Mouse (Mus musculus) layer of hippocampus, adult 8-10 months (tissue): ENCODE data around the gene Twist1. TPM values are rescaled to one million over a fixed set of nuclear protein-coding genes. Genes with fewer than 3 reads are reported as not detected.

ENCODE experiments used
- DNase-seq, 2 experiments: peaks; one replicate each; pipeline ENCODE4 v3.0.0; 2022; ENCODE audit warnings: low spot score in 2 of 2
- total RNA-seq, 4 experiments: library from RNA; stranded (reverse); gene quantifications; 2 replicates each; pipeline ENCODE4 v1.2.4; 2022

Twist1 gene
- 1 to 10 TPM; 1.2 to 1.9 (median 1.3) TPM for total RNA-seq

DNA sequence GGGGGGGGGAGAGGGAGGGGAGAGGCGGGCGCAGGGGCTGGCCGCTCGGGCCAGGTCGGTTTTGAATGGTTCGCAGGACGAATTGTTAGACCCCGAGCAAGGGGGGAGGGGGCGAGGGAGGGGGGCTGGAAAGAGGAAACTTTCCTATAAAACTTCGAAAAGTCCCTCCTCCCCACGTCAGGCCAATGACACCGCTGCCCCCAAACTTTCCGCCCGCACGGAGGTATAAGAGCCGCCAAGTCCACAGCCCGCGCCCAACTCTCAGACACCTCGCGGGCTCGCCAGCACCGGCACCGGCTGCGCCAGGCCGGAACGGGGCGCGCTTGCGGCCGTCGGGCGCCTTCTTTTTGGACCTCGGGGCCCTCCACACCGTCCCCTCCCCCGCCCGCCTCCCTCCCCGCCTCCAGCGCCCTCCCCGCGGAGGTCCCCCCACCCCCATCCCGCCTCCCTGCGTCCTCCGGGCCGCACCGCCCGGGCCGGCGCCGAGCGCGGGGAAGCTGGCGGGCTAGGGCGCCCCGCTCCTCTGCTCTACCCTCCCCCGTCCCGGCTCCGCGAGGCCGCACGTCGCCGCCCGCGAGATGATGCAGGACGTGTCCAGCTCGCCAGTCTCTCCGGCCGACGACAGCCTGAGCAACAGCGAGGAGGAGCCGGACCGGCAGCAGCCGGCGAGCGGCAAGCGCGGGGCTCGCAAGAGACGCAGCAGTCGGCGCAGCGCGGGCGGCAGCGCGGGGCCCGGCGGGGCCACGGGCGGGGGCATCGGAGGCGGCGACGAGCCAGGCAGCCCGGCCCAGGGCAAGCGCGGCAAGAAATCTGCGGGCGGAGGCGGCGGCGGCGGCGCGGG lies at the start of gene Twist1:
TSS of gene Twist1 (plus strand) at position 272 of the 841 bp plus-strand sequence.
- DNase-seq, result no peak

DNA sequence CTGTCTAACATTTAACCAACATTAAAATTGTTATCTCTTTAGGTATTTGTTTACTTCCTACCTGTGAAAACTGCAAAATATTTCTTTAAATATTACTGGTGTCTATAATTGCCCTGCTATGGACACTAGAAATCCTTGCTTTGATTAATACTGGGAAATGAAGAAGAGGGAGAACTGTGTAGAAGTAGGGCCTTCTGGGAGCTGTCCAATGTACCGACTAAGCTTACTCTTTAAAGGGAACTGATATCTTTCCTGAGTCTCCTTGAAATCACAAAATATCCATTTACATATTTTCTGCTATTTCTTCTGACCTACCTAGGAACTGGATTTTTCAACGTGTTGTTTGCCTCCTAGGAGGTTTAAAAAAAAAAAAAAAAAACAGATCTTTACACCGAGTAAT lies 30.7 kb upstream of the Twist1 start:
- DNase-seq, result no peak

DNA sequence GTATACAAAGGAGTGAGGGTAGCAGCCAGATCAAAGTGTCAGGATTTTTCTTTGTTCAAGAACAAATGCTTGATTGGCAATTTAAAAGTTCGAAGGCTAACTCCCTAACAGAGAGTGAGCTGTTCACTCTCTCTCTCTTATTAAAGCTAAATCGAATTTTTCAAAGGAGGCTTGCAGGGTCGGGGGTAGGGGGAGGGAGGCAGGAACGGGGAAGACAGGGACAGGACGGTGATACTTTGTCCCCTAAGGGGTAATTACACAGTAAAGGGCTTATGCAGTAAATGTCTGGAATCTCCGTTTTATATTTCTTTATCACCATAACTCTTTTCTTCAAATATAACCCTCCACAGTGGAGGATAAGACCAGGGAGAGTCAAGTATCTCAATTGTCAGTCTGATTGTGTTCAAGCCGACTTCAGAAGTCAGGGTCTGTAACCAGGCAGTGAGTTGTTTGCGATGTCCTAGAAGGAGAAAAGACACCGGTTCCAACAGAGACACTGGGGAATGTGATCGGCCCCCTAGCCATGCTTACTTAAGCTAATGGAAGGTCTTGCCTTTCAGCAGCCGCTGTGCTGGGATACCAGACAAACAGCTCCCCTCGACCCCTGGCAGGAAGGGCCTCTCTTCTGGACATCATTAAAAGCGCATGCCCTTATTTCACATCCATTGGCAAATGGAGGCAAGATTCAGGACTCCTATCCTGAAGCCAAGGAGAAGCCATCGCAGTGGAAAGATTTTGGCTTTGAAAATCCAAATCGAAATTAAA lies 30.0 kb upstream of the Twist1 start:
- DNase-seq, result no peak

GRCm38 (mm10) chr12:33928331-33929192 lies 28.9 kb upstream of the Twist1 start, which contains the start of gene Ferd3l:
Ferd3l (plus strand) TSS chr12:33928425.
- no peak for DNase-seq

DNA sequence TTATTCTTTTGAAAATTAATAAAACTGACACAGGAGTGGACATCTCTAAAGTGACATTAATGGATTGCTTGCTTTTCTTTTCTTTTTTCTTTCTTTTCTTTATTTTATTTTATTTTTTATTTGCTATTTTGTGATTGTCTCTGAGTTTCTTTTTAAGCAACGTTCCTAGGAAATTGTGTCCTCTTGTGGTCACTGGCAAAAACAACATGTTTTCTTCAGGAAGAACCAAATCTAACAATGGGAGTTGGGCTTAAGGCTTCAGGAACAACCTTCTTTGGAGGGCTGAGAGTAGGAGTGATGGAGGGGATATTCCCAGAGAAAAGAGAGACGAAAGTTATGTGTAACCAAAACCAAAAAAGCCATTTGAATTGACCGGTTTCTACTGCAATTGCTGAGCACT lies 4.6 kb upstream of the Twist1 start:
- no peak for DNase-seq

- DNase-seq, result no peak
These were observed 2.4 kb upstream of the Twist1 start for GRCm38 (mm10) chr12:33954931-33955565.

DNA sequence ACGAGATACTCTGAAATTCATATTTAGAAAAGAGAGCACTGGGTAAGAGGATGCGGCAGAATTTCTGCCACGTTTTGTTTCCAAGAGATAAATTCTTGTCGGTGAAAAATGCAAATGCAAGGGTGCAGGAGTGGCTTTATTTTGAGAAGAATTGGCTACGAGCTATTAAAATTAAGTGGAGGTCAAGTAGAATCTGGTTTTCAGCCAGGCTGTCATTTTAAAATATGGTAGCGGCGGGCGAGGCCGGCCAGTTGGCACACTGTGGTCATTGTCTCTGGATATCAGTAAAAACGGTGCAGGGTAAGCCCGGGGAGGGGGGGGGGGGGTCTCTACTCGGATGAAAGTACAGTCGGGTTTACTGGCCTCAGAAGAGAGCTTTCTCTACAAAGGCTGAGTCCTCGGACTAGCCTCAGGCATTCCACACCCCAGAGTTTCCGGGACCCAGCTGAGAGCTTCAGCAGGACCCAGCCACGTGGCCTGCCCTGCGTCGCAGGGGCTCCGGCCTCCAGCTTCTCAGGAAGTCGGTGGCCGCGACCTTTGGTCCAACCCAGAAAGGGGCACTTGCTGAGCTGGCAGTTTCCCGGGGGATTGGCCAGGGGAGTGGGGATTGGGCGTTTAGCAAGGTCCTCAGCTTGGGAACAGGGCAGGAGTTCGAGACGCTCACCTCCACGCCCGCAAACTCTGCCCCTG lies 1.7 kb upstream of the Twist1 start:
- no peak for DNase-seq

DNA sequence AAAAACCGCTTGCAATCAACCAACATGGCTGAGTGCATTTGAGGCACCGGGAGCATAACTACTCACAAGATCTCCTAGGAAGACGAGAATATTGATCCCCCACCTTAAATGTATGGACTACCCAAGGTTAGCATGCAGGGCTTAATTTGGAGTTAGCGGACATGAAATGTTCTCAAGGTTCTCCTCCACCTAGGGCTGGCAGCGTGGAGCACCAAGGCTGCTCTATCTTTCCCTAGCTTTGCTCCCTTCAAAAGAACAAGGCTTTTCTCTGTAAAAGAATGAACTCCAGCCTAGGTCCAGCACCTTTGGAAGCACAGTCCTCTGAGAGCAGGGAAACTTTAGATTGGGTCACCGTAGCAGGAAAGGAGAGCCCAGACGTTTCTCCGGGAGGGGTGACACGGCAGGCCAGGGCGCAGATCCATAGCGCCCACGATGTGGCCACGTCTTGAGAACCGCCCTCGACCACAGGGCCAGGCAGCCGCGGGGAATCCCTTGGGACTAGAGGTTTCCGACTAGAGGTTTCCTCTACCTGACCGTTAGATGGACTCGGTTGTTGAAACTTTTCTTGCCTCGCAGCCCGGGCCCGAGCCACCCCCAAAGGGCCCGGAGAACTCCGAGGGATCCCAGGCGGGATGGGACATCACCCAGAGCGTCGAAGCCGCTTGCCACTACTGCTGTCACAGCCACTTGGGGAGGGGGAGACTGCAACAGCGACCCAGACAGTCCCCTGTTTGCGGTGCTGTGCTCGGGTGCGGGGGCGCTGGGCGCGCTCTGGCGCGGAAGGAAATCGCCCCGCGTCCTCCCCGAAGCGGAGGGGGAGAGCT lies 683 bp upstream of the Twist1 start:
- no peak for DNase-seq

- DNase-seq, result no peak
These were observed 1.0 kb downstream of the Twist1 start for GRCm38 (mm10) chr12:33958241-33959194.

- DNase-seq, result no peak
These were observed 1.7 kb downstream of the Twist1 start for GRCm38 (mm10) chr12:33959206-33959605.

GRCm38 (mm10) chr12:33959846-33960245 lies 2.4 kb downstream of the Twist1 start:
- DNase-seq, result no peak

- DNase-seq, result no peak
These were observed 3.5 kb downstream of the Twist1 start for GRCm38 (mm10) chr12:33961013-33961412.

- DNase-seq, result no peak
These were observed 4.8 kb downstream of the Twist1 start for GRCm38 (mm10) chr12:33962118-33962772.

GRCm38 (mm10) chr12:33962773-33963130 lies 5.3 kb downstream of the Twist1 start:
- DNase-seq, result no peak

DNA sequence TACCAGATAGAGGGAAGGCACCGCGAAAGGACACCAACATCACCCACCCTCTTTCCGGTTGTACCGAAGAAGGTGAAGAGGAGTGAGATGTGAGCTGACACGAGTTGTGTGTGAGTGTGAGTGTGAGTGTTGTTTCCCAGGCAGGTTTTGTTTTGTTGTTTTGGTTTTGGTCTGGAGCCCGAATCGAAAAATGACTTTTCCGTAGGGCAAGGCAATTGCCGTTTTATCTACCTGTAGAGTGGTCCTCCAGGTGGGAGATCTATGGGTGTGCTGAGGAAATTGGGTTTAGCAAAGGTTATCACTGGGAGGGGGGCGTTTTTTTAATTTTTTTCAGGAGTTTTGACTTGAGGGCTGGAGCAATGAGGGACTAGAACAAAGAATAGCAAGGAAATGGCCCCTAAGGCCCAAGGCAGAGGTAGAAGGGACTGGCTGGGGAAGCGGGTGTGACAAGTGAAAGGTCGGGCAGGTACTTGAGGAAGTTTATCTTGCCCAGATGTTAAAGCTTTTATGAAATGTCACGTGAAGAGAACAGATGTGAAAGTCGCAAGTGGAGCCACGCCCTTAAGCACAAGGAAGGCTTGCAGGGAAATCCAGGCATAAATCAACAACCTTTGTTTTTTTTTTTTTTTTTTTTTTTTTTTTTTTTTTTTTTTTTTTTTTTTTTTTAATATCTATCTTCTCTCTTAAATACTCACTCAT lies 6.3 kb downstream of the Twist1 start:
- DNase-seq, result no peak

DNA sequence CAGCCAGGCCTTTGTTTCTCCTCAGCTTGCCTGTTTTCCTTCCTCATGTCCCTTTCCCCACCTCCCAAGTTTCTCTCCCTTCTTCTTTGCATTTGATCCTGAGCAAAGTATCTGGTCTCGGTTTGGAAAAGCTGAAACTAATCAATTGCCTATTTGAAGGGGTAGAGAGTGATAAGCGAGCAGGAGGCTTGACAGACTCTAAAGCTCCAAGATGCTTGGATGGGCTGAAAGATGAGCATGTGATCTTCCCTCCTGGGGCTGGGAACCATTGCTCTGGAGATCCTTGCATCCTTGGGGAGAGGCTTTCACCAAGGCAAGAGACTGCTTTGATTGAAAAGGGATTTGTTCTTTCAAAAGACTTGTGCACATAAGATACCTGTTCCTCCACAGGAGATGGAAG lies 7.0 kb downstream of the Twist1 start:
- DNase-seq, result no peak

DNA sequence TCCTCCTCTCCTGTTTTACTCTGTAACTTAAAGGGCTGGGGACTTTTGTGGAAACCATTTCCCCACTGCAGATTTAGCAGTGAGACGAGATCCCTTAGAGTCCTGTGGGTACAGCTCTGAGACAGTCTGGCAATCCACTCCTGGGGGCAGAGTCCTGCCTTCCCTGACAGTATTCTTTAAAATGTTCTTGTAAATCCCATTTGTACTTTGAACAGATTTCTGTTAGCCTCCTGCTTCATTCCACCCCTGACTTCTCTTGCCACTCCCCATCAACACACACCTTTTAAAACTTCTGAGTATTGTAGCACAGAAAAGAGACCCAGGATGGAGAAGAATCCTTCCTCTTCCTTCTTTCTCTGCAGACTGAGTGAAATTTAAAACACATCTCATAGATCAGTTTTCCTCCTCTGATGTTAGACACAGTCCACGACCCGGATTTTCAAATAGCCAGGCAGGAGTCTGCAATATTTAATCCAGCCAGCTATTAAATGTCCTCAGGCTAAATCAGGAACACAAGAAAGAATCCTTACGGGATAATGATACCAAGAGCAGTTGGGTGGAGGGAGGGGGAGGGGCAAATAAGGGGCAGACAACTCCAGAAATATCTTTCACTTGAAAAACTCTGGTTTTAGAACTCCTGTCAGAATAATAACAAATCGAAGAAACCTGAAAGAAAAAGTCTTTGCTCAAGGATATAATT lies 8.3 kb downstream of the Twist1 start:
- no peak for DNase-seq
